Mouse (Mus musculus) heart, adult 2 months (tissue): ENCODE measurements around the gene Plekhd1. TPM values are rescaled to one million over a fixed set of nuclear protein-coding genes. Genes with fewer than 3 reads are reported as not detected.

Experiments used
- DNase-seq, 2 experiments: peaks; one replicate each; pipeline ENCODE4 v3.0.0; 2021
- H3K27ac ChIP-seq: fragments of 200-600 bp; 2 replicates; pipeline ENCODE4 v1.8.1; 2022
- H3K27me3 ChIP-seq: fragments of 200-500 bp; 2 replicates; pipeline ENCODE4 v1.6.1; 2012; ENCODE audit warnings: mild to moderate bottlenecking, low read length, inconsistent platforms, mixed read lengths; ENCODE audit not compliant: control insufficient read depth, insufficient read depth
- H3K36me3 ChIP-seq: fragments of 200-500 bp; 2 replicates; pipeline ENCODE4 v1.6.1; 2012; ENCODE audit warnings: low read length, inconsistent platforms; ENCODE audit not compliant: control insufficient read depth, insufficient read depth
- H3K4me1 ChIP-seq: fragments of 200-500 bp; 2 replicates; pipeline ENCODE4 v1.6.1; 2011; ENCODE audit warnings: low read length; ENCODE audit not compliant: control insufficient read depth, insufficient read depth
- H3K4me3 ChIP-seq: fragments of 200-600 bp; 2 replicates; pipeline ENCODE4 v1.8.1; 2022
- H3K79me2 ChIP-seq: fragments of 200-500 bp; replicated peaks from 2 replicates; pipeline ENCODE4 v1.6.1; 2012; ENCODE audit warnings: mild to moderate bottlenecking, inconsistent platforms, low read length, moderate library complexity, mixed read lengths; ENCODE audit not compliant: control insufficient read depth, insufficient read depth
- H3K9ac ChIP-seq: fragments of 200-500 bp; 2 replicates; pipeline ENCODE4 v1.6.1; 2012; ENCODE audit warnings: low read depth, mild to moderate bottlenecking, control low read depth, inconsistent platforms, low read length, mixed read lengths
- CTCF ChIP-seq: fragments of 200-600 bp; IDR thresholded peaks from 2 replicates; pipeline ENCODE4 v1.8.1; 2022; ENCODE audit warnings: antibody characterized with exemption, mild to moderate bottlenecking, moderate library complexity
- EP300 ChIP-seq: fragments of 200-500 bp; IDR thresholded peaks from 2 replicates; pipeline ENCODE4 v1.6.1; 2011; ENCODE audit warnings: low read depth, low read length, control low read depth; ENCODE audit not compliant: insufficient read depth
- POLR2A ChIP-seq: fragments of 200-500 bp; IDR thresholded peaks from 2 replicates; pipeline ENCODE4 v1.6.1; 2011; ENCODE audit warnings: mild to moderate bottlenecking, low read depth, low read length, control low read depth; ENCODE audit not compliant: insufficient read depth
- WGBS: fragments of 180-500 bp; shearing (Covaris S2); methylation state at CpG from one replicate; pipeline ENCODE4 v1.1.7; 2018; 5-methylcytosine and 5-hydroxymethylcytosine counted together
- intact Hi-C: fragments of 180-260 bp; cut with DNase I; formaldehyde crosslinking; loops from one replicate; pipeline ENCODE4 v1.15.1; 2025
- polyA plus RNA-seq: library from polyadenylated mRNA; depleted of rRNA; stranded (reverse); fragments of >200 nt; gene quantifications from 2 replicates; pipeline ENCODE4 v1.2.3, GENCODE M21; 2012
- total RNA-seq, 2 experiments: library from RNA; stranded (reverse); gene quantifications; 2 replicates each; pipeline ENCODE4 v1.2.3; 2021

Gene Plekhd1
- total and polyA plus RNA-seq, 3 experiments = 0.27 TPM; not detected in 2

DNA sequence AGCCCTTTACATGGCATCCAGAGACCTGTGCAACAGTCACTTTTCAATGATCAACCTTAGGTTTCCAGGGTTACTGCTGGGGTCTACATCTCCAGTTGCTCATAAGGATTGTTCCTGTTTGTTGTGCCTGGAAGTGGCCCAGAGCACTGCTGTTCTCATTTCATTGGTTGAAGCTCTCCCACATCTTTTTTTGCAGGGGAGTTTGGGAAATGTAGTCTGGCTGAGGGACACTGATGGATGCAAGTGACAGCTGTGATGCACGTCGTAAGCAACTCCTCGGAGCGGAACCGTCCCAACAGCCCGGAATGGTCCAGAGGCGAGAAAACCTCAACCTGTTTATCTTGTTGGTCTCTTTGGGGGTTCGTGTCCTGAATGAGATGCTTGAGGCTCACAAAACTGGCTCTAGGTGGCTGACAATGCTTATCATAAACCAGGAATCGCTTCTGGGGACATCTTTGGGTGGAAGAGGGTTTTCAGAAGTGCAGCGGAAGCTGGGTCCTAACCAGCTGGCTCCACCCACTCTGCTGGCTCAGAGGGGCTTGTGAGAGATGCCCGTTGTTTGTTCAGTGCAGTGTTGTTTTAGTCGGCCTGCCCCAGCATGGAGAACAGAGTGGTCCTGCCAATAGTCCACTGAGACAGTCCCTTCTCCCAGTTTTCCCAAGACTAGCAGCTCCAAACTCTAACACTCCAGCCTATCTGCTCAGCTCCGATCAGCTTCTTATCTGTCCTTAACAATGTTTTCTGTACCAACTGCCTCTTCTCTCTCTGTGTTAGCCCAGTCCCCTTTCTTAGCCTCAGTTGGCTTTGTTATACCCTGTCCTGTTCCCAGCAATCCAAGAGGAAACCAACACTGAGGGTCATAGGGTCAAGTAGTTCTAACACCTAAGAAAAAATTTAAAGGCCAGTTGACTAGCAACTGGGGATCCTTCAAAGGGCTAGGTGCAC is 42.4 kb downstream of the Plekhd1 start:
- 59% methylated on average over 13 of the region's 13 CpGs for WGBS
- no peak for TF ChIP-seq EP300
- TF ChIP-seq CTCF = no peak
- TF ChIP-seq POLR2A = no peak
- intact Hi-C loops = no loop called here
- Histone ChIP-seq H3K4me3 (no peak overlapping the region), H3K4me1 (peaks cover 4% of the 10 kb centered on the region; the same call in 1 of the 2 replicates), H3K36me3 (no peaks in the 10 kb centered on the region), H3K9ac (no peak overlapping the region), H3K27ac (no peak overlapping the region), H3K79me2 (no peaks in the 10 kb centered on the region), H3K27me3 (no peaks in the 10 kb centered on the region)
- no peak for DNase-seq

DNA sequence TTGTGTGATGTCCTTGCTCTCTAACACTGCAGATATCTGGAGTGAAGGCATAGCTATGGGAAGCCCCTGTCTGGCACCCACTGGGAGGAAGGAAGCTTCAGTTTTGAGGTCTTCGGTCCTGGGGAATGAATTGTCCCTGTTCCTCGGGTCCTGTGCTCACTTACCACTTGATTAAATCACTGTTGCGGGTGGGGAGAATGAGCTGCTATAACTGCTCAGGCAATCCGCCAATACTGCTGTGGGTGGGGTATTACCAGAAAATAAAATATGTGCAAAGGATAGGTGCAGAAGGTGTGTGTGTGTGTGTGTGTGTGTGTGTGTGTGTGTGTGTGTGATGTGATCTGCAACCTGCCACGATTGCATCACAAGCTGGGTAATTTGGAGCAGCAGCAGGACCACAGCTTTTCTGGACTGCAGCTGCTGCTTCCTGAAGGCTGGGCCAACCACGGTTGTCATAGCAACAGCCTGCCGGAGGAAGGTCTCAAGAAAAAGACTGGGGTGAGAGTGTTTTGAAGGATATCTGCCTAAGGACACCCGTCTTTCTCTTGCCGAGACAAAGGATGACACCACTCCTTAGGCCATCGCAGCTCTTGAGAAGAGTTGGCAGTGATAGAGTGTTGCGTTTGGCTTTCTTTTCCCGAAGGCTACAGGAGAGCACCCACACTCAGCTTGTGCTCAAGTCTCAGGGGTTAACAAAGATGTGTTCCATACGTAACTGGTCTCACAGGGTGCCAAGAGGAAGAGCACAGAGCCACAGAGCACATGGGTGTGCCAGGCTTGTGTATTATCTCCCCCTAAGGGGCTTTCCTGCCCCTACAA is 44.3 kb downstream of the Plekhd1 start:
- Histone ChIP-seq H3K9ac (no peak overlapping the region), H3K4me3 (no peak overlapping the region), H3K79me2 (no peaks in the 10 kb centered on the region), H3K27me3 (no peaks in the 10 kb centered on the region), H3K36me3 (no peaks in the 10 kb centered on the region), H3K4me1 (peaks cover 4% of the 10 kb centered on the region; the same call in 1 of the 2 replicates), H3K27ac (no peak overlapping the region)
- WGBS = 25% methylated on average over 13 of the region's 13 CpGs
- peak; percentile 37 to 42 for DNase-seq
- intact Hi-C loops = no loop called here
- TF ChIP-seq POLR2A (no peak), EP300 (no peak), CTCF (no peak)

DNA sequence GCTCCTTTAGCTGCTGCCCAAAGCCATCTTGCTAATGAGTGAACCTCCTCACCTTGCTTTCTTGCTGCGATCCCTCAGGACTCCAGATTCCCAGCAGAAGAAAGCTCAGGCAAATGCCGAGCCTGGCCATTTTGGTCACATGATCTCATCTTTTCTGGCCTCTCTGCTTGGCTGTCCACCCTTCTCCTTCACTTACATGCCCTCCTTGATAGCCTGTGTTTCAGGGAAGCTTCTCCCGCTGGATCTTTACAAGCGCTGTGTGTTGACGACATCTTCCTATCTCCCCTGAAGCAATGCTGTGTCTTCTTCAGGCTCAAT is 44.9 kb downstream of the Plekhd1 start:
- intact Hi-C loops = no loop called here
- 42% methylated on average over 5 of the region's 5 CpGs for WGBS
- no peak overlapping the region for H3K9ac ChIP-seq
- TF ChIP-seq POLR2A (no peak), EP300 (no peak), CTCF (no peak)
- H3K4me1 ChIP-seq = peaks cover 4% of the 10 kb centered on the region; the same call in 1 of the 2 replicates
- H3K4me3 ChIP-seq = no peak overlapping the region
- DNase-seq = no peak
- H3K36me3 ChIP-seq = no peaks in the 10 kb centered on the region
- H3K27ac ChIP-seq = no peak overlapping the region
- H3K27me3 ChIP-seq = no peaks in the 10 kb centered on the region
- H3K79me2 ChIP-seq = no peaks in the 10 kb centered on the region

DNA sequence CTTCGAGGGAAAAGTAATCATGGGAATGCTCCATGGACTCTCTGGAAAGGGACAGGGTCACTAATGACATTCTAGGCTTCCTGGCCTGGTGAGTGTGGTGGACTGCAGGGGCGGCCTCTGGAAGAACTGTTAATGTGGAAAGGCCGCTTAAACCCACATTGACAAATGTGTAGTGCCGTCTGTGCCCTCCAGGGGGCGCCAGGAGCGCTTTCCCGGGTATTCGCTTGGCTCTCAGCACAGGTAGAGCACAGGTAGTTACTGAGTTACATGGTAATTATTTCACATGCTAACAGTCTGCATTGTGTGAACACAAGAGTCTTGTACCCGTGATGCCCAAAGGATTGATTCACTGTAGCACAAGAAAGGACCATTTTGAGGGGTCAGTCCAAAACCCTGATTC is 47.1 kb downstream of the Plekhd1 start:
- 30% methylated on average over 9 of the region's 9 CpGs for WGBS
- Histone ChIP-seq H3K36me3 (no peaks in the 10 kb centered on the region), H3K27ac (no peak overlapping the region), H3K27me3 (no peaks in the 10 kb centered on the region), H3K4me1 (peaks cover 4% of the 10 kb centered on the region; the same call in 1 of the 2 replicates), H3K9ac (no peak overlapping the region), H3K4me3 (no peak overlapping the region), H3K79me2 (no peaks in the 10 kb centered on the region)
- intact Hi-C loops = no loop called here
- DNase-seq = peak in 1 of 2 experiments; percentile 34
- TF ChIP-seq EP300 (no peak), POLR2A (no peak), CTCF (peak; percentile 63)

DNA sequence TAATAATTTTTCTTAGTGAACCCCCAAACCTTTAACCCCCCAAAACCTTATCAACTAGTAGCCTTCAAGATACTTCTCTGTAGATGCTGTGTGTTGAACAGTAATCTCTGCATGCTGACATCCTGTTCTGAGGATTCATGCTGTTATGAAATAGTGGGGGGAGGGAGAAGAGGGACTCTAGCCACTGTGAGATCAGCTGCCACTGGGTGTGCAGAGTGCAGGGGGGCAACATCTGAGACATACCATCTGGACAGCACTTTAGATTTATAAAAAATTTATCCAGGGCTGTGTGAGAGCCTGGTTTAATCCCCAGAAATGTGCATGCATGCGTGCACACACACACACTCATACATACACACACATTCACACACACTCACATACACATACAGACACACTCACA is 52.2 kb downstream of the Plekhd1 start:
- no peak overlapping the region for H3K27ac ChIP-seq
- no peak overlapping the region for H3K4me3 ChIP-seq
- H3K27me3 ChIP-seq = no peaks in the 10 kb centered on the region
- TF ChIP-seq EP300 = no peak
- TF ChIP-seq CTCF = no peak
- no peak for TF ChIP-seq POLR2A
- H3K9ac ChIP-seq = no peak overlapping the region
- H3K79me2 ChIP-seq = no peaks in the 10 kb centered on the region
- intact Hi-C loops = no loop called here
- H3K4me1 ChIP-seq = no peaks in the 10 kb centered on the region
- no peaks in the 10 kb centered on the region for H3K36me3 ChIP-seq
- 83% methylated on average over 1 of the region's 1 CpGs for WGBS
- DNase-seq = no peak
